Mouse (Mus musculus) adipocyte (in vitro differentiated cells): ENCODE results near the gene Fxr2.
A peak's percentile ranks its signal among the peaks of the same experiment; 100 is the strongest.

Source experiments
- DNase-seq: peaks from one replicate; pipeline ENCODE4 v3.0.0-alpha.2; 2016; ENCODE audit warnings: low spot score

Fxr2 gene

GRCm38 (mm10) chr11:69632284-69633089 is at the start of gene Fxr2:
Gene Fxr2 (plus strand): TSS chr11:69632990.
- DNase-seq = peak; percentile 100

GRCm38 (mm10) chr11:69584008-69584407 is 48.8 kb upstream of the Fxr2 start:
- DNase-seq = no peak

- no peak for DNase-seq
Measured at GRCm38 (mm10) chr11:69584937-69585336, 47.9 kb upstream of the Fxr2 start.

DNA sequence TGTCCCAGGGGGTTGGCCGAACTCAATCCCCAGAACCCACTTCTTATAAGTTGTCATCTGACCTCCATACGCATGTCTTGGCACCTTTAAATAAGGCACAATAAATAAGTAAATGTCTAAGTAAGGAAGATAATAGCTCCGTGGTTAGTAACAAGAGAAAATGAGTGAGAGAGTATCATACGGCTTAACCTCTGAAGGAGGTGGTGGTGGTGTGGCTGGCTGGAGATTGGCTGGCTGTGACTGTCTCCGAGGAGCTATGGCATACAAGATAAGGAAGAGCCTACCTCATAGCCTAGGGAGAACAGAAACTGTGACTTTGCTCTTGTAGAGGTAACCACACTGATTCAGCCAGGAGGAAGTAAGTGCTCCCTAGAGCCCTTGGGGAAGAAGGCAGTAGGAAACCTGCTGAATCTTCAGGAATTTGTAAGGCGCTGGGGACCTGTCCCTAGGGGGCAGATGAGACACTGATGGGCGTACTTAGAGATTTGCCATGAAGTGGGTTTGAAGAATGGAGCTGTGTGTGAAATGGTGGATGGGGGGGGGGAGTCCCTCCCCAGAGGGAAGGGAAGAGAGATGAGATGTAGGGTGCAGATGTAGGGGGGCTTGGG is 47.0 kb upstream of the Fxr2 start:
- DNase-seq = no peak

DNA sequence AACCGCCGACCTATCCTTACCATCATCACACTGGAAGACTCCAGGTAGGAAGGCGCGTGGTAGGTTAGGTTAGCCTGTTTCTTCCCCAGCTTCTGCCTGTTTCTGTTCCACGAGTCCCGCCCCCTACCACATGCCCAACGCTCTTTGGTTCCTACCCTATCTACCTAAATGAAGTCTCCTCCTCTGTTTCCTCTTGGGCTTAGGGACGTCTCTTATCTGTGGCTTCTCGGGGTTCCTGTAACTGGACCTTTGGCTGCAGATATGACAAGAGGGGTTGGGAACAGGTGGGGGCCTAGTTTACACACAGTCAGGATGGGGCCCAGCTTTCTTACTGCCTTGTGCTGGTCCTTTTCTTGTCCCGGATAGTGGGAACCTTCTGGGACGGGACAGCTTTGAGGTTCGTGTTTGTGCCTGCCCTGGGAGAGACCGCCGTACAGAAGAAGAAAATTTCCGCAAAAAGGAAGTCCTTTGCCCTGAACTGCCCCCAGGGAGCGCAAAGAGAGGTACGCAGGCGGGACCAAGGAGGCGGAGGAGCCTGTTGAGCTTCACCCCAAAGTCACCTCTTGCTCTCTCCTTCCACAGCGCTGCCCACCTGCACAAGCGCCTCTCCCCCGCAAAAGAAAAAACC is 43.5 kb upstream of the Fxr2 start:
- DNase-seq = no peak

DNA sequence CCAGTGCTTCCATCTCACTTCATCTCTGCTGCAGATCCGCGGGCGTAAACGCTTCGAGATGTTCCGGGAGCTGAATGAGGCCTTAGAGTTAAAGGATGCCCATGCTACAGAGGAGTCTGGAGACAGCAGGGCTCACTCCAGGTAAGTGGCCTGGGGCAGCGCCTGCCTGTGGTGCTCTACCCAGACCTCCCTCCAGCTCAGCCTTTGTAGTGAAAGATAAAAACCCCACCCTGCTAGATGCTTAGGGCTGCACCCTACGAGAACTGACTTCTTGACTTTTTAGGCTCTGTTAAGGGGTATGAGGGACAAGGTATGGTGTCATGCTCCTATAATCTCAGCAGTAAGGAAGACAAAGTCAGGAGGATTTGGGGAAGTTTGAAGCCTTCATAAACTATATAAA is 42.2 kb upstream of the Fxr2 start:
- no peak for DNase-seq

DNA sequence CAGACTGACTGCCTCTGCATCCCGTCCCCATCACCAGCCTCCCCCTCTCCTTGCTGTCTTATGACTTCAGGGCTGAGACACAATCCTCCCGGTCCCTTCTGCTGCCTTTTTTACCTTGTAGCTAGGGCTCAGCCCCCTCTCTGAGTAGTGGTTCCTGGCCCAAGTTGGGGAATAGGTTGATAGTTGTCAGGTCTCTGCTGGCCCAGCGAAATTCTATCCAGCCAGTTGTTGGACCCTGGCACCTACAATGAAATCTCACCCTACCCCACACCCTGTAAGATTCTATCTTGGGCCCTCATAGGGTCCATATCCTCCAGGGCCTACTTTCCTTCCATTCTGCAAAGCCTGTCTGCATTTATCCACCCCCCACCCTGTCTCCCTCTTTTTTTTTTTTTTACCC is 41.4 kb upstream of the Fxr2 start:
- no peak for DNase-seq

- DNase-seq = peak; percentile 39
Measured at GRCm38 (mm10) chr11:69591899-69592637, 40.7 kb upstream of the Fxr2 start.

DNA sequence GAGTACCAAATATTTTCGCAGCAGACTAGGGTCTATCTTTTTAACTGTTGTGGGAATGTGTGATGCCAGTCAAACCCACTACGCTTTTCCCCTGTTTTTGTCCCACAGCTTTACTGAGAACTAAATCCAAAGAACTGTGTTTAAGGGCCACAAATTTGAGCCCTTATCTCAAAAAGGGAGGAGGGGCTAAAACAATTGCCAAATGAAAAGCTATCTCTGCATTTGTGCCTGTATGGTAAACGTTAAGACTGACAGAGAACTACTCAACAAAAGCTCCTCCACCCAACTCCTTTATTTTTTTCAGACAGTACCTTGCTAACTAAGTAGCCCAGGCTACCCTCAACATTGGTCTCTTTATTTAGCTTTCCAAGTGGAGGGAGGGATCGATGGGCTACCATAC is 40.0 kb upstream of the Fxr2 start:
- no peak for DNase-seq

- no peak for DNase-seq
Measured at GRCm38 (mm10) chr11:69594853-69595252, 37.9 kb upstream of the Fxr2 start.

GRCm38 (mm10) chr11:69599436-69599835 is 33.4 kb upstream of the Fxr2 start:
- no peak for DNase-seq

- no peak for DNase-seq
Measured at GRCm38 (mm10) chr11:69600098-69600497, 32.7 kb upstream of the Fxr2 start.

DNA sequence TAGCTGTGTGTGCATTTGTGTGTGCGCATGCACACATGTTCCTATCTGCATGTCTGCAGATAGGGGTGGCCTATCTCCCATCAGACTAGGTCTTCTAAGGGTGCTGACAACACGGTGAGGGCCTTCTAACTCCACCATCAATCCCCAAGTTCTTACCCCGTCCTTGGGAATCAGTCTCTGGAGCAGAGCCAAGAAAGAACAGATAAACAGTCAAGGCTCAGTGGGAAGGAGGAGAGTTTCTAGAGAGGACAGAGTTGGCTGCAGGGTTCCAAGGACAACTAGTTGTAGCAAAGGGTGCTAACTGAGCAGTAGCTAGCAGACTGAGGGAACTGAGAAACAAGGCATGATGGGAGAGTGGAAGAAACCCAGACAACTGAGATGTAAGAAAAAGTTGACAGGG is 31.0 kb upstream of the Fxr2 start:
- DNase-seq = no peak

- DNase-seq = no peak
Measured at GRCm38 (mm10) chr11:69603516-69603915, 29.3 kb upstream of the Fxr2 start.

DNA sequence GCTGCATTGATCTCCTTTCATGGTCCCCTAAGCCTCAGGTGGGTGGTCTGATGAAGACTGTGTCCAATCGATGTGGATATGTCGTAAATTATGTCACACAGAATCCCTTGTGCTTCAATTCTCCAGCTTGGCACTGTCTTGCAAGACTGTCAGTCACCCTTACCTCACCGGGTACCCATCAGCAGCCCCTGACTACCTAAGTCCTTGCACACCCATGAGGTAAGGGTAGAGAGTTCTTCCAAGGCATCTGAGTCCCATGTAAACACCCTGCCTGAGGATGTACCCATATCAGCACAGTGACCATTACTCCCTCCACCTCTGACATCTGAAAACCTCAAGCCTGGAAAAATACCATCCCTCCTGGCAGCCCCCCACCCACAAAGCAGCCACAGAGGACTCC is 28.4 kb upstream of the Fxr2 start:
- DNase-seq = no peak

- DNase-seq = no peak
Measured at GRCm38 (mm10) chr11:69604795-69605664, 27.8 kb upstream of the Fxr2 start.

GRCm38 (mm10) chr11:69605726-69606490 is 26.9 kb upstream of the Fxr2 start, which contains the start of gene Atp1b2:
Gene Atp1b2 (minus strand): TSS chr11:69605942.
- no peak for DNase-seq

DNA sequence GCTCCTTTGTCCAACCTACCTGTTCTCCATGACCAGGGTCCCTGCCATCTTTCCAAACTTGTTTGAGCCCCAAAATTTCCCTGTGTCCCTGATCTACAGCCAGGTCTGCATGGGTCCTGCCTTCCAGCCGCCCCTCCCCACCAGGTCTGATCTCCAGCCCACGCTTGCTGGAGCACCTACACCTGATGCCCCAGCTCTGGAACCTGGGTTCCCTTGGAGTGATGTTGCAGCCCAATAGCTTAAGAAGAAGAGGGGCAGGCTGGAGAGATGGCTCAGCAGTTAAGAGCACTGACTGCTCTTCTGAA is 26.3 kb upstream of the Fxr2 start:
- no peak for DNase-seq

GRCm38 (mm10) chr11:69606832-69607231 is 26.0 kb upstream of the Fxr2 start:
- DNase-seq = no peak

DNA sequence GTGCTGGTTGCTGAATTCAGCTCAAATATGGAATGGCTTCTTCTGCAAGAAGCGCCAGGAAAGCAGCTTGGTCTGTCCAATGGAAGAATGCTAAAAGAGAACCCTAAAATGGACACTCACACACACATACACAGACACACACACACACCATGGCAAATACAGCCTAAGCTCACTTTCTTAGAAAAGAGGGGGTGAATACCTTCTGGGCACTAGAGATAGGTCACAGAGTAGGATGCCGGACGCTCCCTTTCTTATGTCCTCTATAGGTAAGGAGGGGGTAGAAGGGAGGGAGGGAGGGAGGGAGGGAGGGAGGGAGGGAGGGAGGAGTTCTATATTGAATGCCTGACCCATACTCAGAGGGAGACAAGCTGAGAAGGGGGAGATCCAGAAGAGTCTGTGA is 24.3 kb upstream of the Fxr2 start:
- no peak for DNase-seq

GRCm38 (mm10) chr11:69609416-69609815 is 23.4 kb upstream of the Fxr2 start:
- DNase-seq = no peak
